Mouse (Mus musculus) kidney, embryonic 15.5 days (tissue): ENCODE data around the gene Serpina3k. TPM values are rescaled to one million over a fixed set of nuclear protein-coding genes. Genes with fewer than 3 reads are reported as not detected.
"Not testable (repeated sequence)": the region's sequence is repeated elsewhere in the genome, so short reads cannot be mapped to it uniquely, and the experiment has no call there.

Source experiments
- ATAC-seq: fragments of 200-750 bp; cut with Nextera tagmentation; replicated peaks from 2 replicates; pipeline ENCODE4 v1.8.0; 2017; ENCODE audit warnings: moderate TSS enrichment; ENCODE audit not compliant: low FRiP score
- H3K27ac ChIP-seq: fragments of 300-500 bp; sonication (generic); 2 replicates; pipeline ENCODE4 v1.5.1; 2015; ENCODE audit warnings: mild to moderate bottlenecking, inconsistent platforms
- H3K27me3 ChIP-seq: fragments of 300-500 bp; sonication (generic); 2 replicates; pipeline ENCODE4 v1.6.1; 2015; ENCODE audit warnings: inconsistent platforms
- H3K36me3 ChIP-seq: fragments of 300-500 bp; sonication (generic); 2 replicates; pipeline ENCODE4 v1.6.1; 2015; ENCODE audit warnings: inconsistent platforms
- H3K4me1 ChIP-seq: fragments of 300-500 bp; sonication (generic); 2 replicates; pipeline ENCODE4 v1.6.1; 2015; ENCODE audit warnings: inconsistent platforms
- H3K4me2 ChIP-seq: fragments of 300-500 bp; sonication (generic); 2 replicates; pipeline ENCODE4 v1.6.1; 2015; ENCODE audit warnings: moderate library complexity, mild to moderate bottlenecking, inconsistent platforms
- H3K4me3 ChIP-seq: fragments of 300-500 bp; sonication (generic); replicated peaks from 2 replicates; pipeline ENCODE4 v1.5.1; 2015; ENCODE audit warnings: mild to moderate bottlenecking, inconsistent platforms
- H3K9ac ChIP-seq: fragments of 300-500 bp; sonication (generic); 2 replicates; pipeline ENCODE4 v1.6.1; 2015; ENCODE audit warnings: mild to moderate bottlenecking, inconsistent platforms
- H3K9me3 ChIP-seq: fragments of 300-500 bp; sonication (generic); replicated peaks from 2 replicates; pipeline ENCODE4 v1.6.1; 2016; ENCODE audit warnings: inconsistent platforms
- WGBS: fragments of 180-500 bp; shearing (Covaris S2); methylation state at CpG from one replicate; pipeline ENCODE4 v1.1.7; 2015; ENCODE audit warnings: mixed read lengths; 5-methylcytosine and 5-hydroxymethylcytosine counted together
- polyA plus RNA-seq: library from polyadenylated mRNA; unstranded; fragments of >200 nt; fragmentation: Nextera tagmentation; extraction: Ambion mirVana; gene quantifications from 2 replicates; pipeline ENCODE4 v1.2.1, GENCODE M21; 2015

Serpina3k gene
- polyA plus RNA-seq, 1 experiment from 2014 or later = not detected

- ATAC-seq = no peak
- H3K27ac ChIP-seq = no peak overlapping the region
- H3K9me3 ChIP-seq = no peaks in the 10 kb centered on the region
- no peak overlapping the region for H3K4me2 ChIP-seq
- H3K27me3 ChIP-seq = no peaks in the 10 kb centered on the region
- H3K4me1 ChIP-seq = no peaks in the 10 kb centered on the region
- H3K9ac ChIP-seq = no peak overlapping the region
- WGBS = 78% methylated on average over 2 of the region's 2 CpGs
- no peaks in the 10 kb centered on the region for H3K36me3 ChIP-seq
- H3K4me3 ChIP-seq = no peak overlapping the region
Observed at GRCm38 (mm10) chr12:104347091-104347490, 8.8 kb downstream of the Serpina3k start.

DNA sequence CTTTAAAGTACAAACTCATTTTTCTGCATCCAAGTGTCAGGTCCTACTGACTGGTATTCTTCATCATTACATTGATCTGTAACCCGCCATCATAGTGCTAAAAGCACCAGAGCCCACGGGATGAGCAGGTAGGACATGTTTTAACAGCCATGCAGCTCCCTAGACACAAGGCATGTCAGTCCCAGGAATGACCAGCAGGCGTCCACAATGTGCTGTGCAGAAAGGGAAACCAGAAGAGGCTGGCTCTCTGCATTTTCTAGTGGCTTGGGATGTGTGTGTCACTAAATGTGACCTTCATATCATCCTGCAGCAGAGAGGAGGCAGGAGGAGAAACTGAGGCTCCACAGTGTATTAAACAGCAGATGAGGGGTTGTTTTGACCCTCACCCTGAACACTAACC lies 13.5 kb downstream of the Serpina3k start:
- H3K4me2 ChIP-seq, H3K4me1 ChIP-seq, H3K27ac ChIP-seq, H3K4me3 ChIP-seq, H3K9me3 ChIP-seq, H3K27me3 ChIP-seq, ATAC-seq, H3K9ac ChIP-seq, H3K36me3 ChIP-seq: not testable (repeated sequence)
- WGBS = 46% methylated on average over 3 of the region's 3 CpGs

DNA sequence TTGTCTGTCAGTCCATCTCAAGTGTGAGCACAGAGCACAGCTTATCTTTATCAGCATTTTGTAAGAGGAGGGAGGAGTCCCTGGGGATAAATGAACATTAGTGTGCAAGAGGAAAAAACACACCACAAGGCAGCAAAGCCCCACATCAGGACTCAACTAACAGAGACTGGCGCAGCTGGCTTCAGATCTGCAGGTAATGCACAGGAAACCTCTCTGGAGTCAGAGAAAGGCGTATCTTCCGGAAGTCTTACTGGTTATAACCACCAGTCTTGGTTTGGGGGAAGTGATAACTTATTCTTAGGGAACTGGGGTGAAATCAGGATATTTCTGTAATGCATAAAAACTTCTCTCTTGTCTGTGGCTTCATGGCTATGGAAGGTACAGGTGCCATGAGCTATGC lies 17.7 kb downstream of the Serpina3k start:
- Histone ChIP-seq H3K36me3 (no peaks in the 10 kb centered on the region), H3K4me1 (no peaks in the 10 kb centered on the region), H3K4me3 (no peak overlapping the region), H3K4me2 (no peak overlapping the region), H3K27me3 (no peaks in the 10 kb centered on the region), H3K27ac (no peak overlapping the region), H3K9ac (no peak overlapping the region), H3K9me3 (no peaks in the 10 kb centered on the region)
- no peak for ATAC-seq
- WGBS = 78% methylated on average over 3 of the region's 3 CpGs

GRCm38 (mm10) chr12:104369986-104370385 lies 31.7 kb downstream of the Serpina3k start:
- Histone ChIP-seq H3K4me2 (no peak overlapping the region), H3K27me3 (no peaks in the 10 kb centered on the region), H3K9me3 (no peaks in the 10 kb centered on the region), H3K36me3 (no peaks in the 10 kb centered on the region), H3K4me3 (no peak overlapping the region), H3K9ac (no peak overlapping the region), H3K27ac (no peak overlapping the region), H3K4me1 (no peaks in the 10 kb centered on the region)
- WGBS = 90% methylated on average over 3 of the region's 3 CpGs
- no peak for ATAC-seq

DNA sequence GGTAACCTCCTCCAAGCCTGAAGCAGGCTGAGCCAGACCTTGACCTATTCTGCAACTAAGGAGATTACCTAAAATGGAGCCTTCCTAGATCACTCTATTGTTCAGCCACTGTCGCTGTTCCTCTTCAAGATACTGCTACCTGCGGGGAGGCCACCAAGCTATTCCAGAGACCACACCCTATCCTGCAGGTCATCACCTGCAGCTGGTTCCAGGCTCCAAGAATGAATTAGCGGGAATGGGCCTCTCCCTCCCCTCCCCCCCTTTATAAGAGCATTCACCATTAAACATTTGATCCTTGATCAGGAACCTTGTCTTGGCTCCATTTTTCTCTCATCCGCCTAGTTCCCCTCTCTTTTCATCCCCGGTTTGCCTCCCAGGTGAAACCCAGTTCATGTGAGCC lies 38.9 kb downstream of the Serpina3k start:
- ATAC-seq, H3K36me3 ChIP-seq, H3K4me2 ChIP-seq, H3K27ac ChIP-seq, H3K27me3 ChIP-seq, H3K4me3 ChIP-seq, H3K4me1 ChIP-seq, H3K9ac ChIP-seq, H3K9me3 ChIP-seq: not testable (repeated sequence)
- 75% methylated on average over 5 of the region's 5 CpGs for WGBS

- not testable (repeated sequence) for H3K4me2 ChIP-seq, ATAC-seq, H3K9me3 ChIP-seq, H3K4me3 ChIP-seq, H3K4me1 ChIP-seq, H3K27me3 ChIP-seq, H3K36me3 ChIP-seq, H3K27ac ChIP-seq, H3K9ac ChIP-seq
- 66% methylated on average over 2 of the region's 2 CpGs for WGBS
Observed at GRCm38 (mm10) chr12:104378351-104378750, 40.1 kb downstream of the Serpina3k start.

- not testable (repeated sequence) for H3K4me1 ChIP-seq, H3K27me3 ChIP-seq, H3K27ac ChIP-seq, H3K4me2 ChIP-seq, H3K9me3 ChIP-seq, H3K4me3 ChIP-seq, H3K9ac ChIP-seq, ATAC-seq, H3K36me3 ChIP-seq
- WGBS = 51% methylated on average over 5 of the region's 5 CpGs
Observed at GRCm38 (mm10) chr12:104378815-104379214, 40.5 kb downstream of the Serpina3k start.

DNA sequence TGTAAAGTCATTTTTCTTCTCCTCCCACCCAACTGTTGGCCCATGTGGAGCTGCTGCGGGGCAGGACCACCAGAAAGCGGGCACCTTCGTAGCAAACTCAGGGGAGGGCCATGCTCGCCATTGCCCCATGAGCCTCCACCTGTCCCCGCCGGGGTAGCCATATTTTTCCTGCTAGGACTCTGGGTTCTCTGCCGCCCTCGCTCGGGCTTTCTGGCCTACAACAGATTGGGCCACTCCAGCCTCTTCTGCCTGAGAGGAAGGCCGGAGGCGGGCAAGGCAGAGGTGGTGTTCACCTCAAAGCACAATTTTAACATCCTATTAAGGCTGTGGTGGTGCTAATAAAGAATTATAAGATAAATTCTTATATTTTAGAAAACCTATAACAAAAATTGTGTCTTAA lies 41.6 kb downstream of the Serpina3k start:
- Histone ChIP-seq H3K36me3 (no peaks in the 10 kb centered on the region), H3K4me1 (no peaks in the 10 kb centered on the region), H3K4me3 (no peak overlapping the region), H3K27me3 (no peaks in the 10 kb centered on the region), H3K27ac (no peak overlapping the region), H3K9me3 (0 out of 2 replicates have a peak, but pooled peaks cover 3% of the 10 kb centered on the region), H3K9ac (no peak overlapping the region), H3K4me2 (no peak overlapping the region)
- ATAC-seq = no peak
- WGBS = 97% methylated on average over 11 of the region's 11 CpGs

DNA sequence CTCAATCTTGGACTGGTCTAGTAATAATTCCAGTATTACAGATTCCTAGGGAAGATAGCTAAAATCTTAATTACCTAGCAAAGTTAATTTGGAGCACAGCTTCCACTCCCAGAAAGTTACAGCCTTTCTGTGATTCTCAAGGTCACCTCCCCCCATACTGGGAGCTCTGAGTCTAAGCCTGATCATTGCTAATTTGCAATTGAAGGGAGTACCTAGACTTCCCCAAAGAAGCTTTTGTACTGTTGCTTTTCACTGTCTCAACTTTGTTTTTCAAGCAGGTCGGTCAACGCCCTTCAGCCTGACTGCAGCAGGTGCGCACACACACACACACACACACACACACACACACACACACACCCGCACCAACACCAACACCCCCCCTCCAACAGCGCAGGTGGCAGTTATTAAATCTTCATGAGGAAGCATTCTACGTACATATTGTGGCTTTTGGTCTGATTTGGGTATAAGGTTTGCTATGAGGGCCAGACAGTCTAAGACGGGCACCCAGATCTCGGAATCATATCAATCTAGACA lies 42.9 kb downstream of the Serpina3k start:
- H3K4me2 ChIP-seq, ATAC-seq, H3K4me3 ChIP-seq, H3K4me1 ChIP-seq, H3K27ac ChIP-seq, H3K36me3 ChIP-seq, H3K9me3 ChIP-seq, H3K27me3 ChIP-seq, H3K9ac ChIP-seq: not testable (repeated sequence)
- WGBS = 93% methylated on average over 8 of the region's 8 CpGs

GRCm38 (mm10) chr12:104385987-104386386 lies 47.7 kb downstream of the Serpina3k start:
- not testable (repeated sequence) for H3K27me3 ChIP-seq, H3K4me1 ChIP-seq, H3K36me3 ChIP-seq, ATAC-seq, H3K9me3 ChIP-seq, H3K4me3 ChIP-seq, H3K9ac ChIP-seq, H3K4me2 ChIP-seq, H3K27ac ChIP-seq

DNA sequence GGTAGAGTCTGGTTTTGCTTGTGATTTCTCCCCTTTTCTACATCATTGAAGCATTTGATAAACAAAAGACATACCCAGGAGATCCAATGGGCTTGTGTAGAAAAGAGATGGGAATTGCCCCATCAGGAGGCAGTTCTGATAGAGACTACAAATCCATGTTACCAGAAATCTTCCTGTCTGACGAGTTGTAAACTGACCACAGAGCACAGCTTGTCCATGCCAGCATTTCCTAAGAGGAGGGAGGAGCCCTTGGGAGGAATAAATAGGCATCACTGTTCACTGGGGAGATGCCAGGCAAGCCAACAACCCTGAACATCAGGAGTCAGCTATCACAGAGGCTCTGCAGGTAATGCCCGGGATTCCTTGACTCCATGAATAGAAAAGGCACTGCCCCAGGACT lies 48.6 kb downstream of the Serpina3k start:
- 70% methylated on average over 2 of the region's 2 CpGs for WGBS

DNA sequence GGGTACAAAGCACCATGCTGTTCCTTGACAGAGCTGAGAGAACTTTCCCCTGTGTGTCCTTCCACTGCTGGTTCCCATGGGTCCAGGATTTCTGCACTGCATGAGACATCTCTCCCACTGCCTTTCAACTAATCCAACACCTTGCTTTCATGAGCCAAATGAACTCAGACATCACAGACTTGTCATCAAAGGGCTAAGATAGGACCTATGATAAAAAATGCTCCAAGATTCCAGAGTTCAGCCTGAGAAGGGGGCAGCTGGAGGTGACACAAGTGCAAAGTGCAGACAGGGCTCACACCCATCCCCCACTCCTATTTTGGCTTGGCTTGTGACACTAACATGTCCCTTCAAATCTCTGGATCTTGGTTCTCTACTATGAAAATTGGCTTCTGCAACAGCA lies 50.2 kb downstream of the Serpina3k start:
- no peak overlapping the region for H3K27ac ChIP-seq
- H3K36me3 ChIP-seq = no peaks in the 10 kb centered on the region
- no peaks in the 10 kb centered on the region for H3K9me3 ChIP-seq

More for the DNA sequence above, 48.6 kb downstream of the Serpina3k start:
- H3K27ac ChIP-seq, H3K4me2 ChIP-seq, H3K4me1 ChIP-seq, H3K9me3 ChIP-seq, H3K27me3 ChIP-seq, H3K9ac ChIP-seq, H3K36me3 ChIP-seq, H3K4me3 ChIP-seq, ATAC-seq: not testable (repeated sequence)

DNA sequence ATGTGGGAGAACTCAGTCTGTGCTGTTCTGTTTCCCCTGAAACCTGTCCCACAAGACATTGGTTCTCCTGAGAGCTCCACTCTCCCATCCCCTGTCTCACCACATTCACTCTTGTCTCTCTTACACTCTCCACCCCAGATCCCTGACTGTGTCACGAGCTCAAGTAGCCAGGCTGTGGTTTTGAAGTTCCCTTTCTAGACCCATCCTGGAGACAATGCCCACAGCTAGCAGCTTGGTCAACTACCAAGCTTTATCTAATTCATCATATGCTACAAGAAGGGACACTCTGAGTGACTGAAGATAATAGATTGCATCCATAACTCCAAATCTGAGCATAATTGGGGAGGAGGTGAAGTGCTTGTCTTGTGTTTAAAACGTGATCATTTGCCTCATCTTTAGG lies 52.8 kb downstream of the Serpina3k start:
- ATAC-seq, H3K9me3 ChIP-seq, H3K36me3 ChIP-seq, H3K27ac ChIP-seq, H3K27me3 ChIP-seq, H3K4me3 ChIP-seq, H3K9ac ChIP-seq, H3K4me2 ChIP-seq, H3K4me1 ChIP-seq: not testable (repeated sequence)
- WGBS = 75% methylated on average over 2 of the region's 2 CpGs

More for the DNA sequence above, 50.2 kb downstream of the Serpina3k start:
- Histone ChIP-seq H3K4me2 (no peak overlapping the region), H3K4me3 (no peak overlapping the region), H3K9ac (no peak overlapping the region), H3K27me3 (no peaks in the 10 kb centered on the region), H3K4me1 (no peaks in the 10 kb centered on the region)
- ATAC-seq = no peak
